Mouse (Mus musculus): ENCODE data around the gene Pfkm. TPM values are rescaled to one million over a fixed set of nuclear protein-coding genes. Genes with fewer than 3 reads are reported as not detected.

The Pfkm gene
- polyA plus RNA-seq, 1 experiment from 2014 or later: 86.7 TPM

DNA sequence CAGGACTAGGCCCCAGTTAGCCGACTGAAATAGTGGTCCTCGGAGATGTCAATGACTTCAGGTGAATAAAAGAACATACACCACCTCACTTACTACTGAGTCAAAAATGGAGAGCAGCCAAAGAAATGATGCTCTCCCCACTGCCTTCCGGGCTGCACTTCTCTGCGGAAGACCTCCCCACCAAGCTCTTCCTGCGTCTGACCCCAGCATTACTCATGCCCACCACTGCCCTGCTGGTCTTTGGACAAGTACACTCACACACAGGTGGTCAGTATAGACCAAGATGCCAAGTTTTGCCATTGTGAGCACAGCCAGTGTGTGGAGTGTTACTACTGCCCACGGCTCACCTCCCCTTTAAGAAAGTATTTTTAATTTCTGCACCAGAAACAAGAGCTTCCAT, 10.0 kb downstream of the Pfkm start:
- H3K9me3 ChIP-seq: no peaks in the 10 kb centered on the region
- H3K27me3 ChIP-seq (replicated peaks): peaks cover 18% of the 10 kb centered on the region
- no peak overlapping the region for H3K27ac ChIP-seq (replicated peaks)
- peaks cover under 1% of the 10 kb centered on the region; the same call in 1 of the 2 replicates for H3K4me1 ChIP-seq
- no peaks in the 10 kb centered on the region for H3K36me3 ChIP-seq
- WGBS: 80% methylated on average over 6 of the region's 6 CpGs
- no peak overlapping the region for H3K9ac ChIP-seq
- H3K4me2 ChIP-seq: no peak overlapping the region
- H3K4me3 ChIP-seq: no peak overlapping the region
- no peak for ATAC-seq (ENCODE audit: extremely low read depth, insufficient number of reproducible peaks, low FRiP score, low TSS enrichment)

DNA sequence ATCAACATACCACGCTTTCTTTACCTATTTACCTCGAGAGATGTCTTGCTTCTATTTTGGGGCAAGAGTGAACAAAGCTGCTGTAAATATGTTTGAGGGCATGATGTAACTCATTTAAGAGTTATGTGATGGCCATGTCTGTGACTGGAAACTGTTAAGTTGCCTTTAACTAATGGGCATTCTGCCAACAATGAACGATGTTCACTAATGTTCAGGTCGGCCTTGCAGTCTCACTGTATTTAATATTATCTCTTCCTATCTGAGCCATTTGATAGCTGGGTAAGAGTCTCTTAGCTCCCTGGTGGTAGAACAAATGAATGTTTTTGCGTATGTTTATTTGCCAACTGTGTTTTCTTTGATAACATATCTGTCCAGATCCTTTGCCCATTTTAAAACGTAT, 14.1 kb downstream of the Pfkm start:
- no peaks in the 10 kb centered on the region for H3K36me3 ChIP-seq
- H3K27ac ChIP-seq (replicated peaks): no peak overlapping the region
- H3K4me2 ChIP-seq: no peak overlapping the region
- H3K27me3 ChIP-seq (replicated peaks): peaks cover 18% of the 10 kb centered on the region
- no peak for ATAC-seq (ENCODE audit: extremely low read depth, insufficient number of reproducible peaks, low FRiP score, low TSS enrichment)
- no peak overlapping the region for H3K9ac ChIP-seq
- WGBS: 52% methylated on average over 6 of the region's 6 CpGs
- no peaks in the 10 kb centered on the region for H3K9me3 ChIP-seq
- H3K4me1 ChIP-seq: peaks cover 35% of the 10 kb centered on the region
- H3K4me3 ChIP-seq: no peak overlapping the region

DNA sequence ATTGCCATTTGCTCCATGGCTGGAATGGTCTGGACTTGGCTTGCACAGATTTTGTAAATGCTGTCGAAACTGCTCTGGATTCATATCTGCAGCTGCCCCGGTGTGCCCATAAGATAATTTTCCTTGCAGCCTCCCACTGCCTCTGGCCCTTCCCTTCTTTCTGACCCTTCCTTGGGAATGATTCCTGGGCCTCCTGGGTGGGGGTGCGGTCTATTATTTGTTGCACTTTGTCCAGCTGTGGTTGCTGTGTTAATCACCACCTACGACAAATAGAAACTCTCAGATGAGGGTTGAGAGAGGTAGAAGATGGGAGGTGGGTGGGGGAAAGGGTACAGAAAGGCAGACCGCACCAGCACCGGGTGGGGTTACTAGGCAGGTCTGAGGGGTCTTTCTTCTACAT, 14.8 kb downstream of the Pfkm start:
- Histone ChIP-seq H3K27ac (replicated peaks) (no peak overlapping the region), H3K9me3 (no peaks in the 10 kb centered on the region), H3K4me3 (no peak overlapping the region), H3K4me2 (no peak overlapping the region), H3K9ac (no peak overlapping the region), H3K36me3 (peaks cover 4% of the 10 kb centered on the region), H3K27me3 (replicated peaks) (peaks cover 18% of the 10 kb centered on the region), H3K4me1 (peaks cover 42% of the 10 kb centered on the region)
- WGBS: 73% methylated on average over 6 of the region's 6 CpGs
- no peak for ATAC-seq (ENCODE audit: extremely low read depth, insufficient number of reproducible peaks, low FRiP score, low TSS enrichment)

DNA sequence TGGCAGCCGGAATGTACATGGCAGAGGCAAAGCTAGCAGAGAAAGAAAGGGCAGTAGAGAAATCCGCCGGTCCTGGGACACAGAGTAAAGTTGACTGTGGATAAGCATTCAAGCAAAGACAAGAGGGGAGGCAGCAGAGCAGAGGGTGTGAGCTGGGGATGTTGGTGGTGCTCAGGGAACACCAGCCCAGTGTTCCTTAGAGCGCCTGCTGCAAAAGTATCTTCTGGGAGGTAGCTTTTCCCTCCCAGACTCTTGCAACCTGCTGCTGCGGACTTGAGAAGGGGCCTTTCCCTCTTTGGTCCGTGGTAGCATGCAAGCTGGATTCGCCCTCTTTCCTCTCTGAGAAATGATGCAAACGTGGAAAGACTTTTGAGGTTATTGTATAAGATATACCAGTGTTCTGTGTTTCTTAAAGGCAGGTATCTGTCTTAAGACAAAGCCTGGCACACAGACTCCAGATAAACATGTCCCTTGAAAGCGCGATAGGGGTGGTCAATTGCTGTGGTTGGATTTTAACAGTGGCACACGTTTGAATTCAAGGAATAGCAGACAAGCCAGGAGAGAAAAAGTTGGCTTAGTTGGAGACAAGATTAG, 15.4 kb downstream of the Pfkm start:
- peaks cover 10% of the 10 kb centered on the region for H3K36me3 ChIP-seq
- H3K27me3 ChIP-seq (replicated peaks): peaks cover 18% of the 10 kb centered on the region
- no peaks in the 10 kb centered on the region for H3K9me3 ChIP-seq
- peak overlapping the region; percentile 85 for H3K9ac ChIP-seq
- WGBS: 25% methylated on average over 11 of the region's 11 CpGs
- H3K27ac ChIP-seq (replicated peaks): 0 out of 2 replicates have a peak overlapping the region, but pooled peaks have one; percentile 75
- no peak for ATAC-seq (ENCODE audit: extremely low read depth, insufficient number of reproducible peaks, low FRiP score, low TSS enrichment)
- H3K4me2 ChIP-seq: peak overlapping the region; percentile 77
- H3K4me3 ChIP-seq: peak overlapping the region; percentile 63
- H3K4me1 ChIP-seq: peaks cover 42% of the 10 kb centered on the region

DNA sequence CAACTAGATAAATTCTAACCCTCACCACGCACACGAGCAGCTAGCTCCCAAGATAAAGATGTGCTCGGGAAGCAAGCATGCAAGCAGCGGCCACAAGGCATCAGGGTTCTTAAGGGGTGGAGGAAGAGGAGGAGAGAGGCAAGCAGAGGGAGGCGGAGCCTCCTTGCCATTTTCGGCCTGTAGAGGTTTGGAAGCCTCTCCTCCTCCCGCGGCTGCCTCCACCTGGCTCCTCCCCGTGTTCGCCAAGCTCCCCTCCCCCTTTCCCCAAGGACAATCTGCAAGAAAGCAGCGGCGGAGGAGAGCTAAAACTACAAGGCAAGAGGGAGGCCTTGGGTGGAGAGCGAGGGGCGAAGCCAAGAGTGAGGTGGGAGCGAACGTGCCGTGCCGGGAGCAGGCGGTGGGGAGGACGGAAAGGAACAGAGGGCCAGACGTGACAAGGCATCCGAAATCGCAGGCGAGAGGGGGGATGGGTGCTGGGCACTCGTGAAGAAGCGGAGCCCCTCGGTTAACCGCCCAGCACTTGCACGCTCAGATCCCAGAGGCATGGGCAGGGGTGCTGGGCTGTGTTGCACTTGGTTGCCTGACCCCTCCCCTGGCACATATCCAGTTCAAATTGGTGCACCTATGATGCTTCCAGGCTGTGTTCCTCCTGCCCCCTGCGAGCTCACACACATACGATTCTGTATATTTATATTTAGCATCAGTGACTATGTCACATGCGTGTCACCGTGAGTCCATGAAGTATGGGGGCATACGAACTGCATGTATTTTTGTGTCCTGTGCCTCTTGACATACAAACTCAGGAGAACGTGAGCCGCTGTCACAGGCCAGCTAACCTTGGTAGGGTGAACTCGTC, 16.1 kb downstream of the Pfkm start:
- H3K9me3 ChIP-seq: no peaks in the 10 kb centered on the region
- peak overlapping the region; percentile 85 for H3K9ac ChIP-seq
- 2% methylated on average over 37 of the region's 37 CpGs for WGBS
- peak overlapping the region; percentile 75 for H3K27ac ChIP-seq (replicated peaks)
- H3K36me3 ChIP-seq: peaks cover 17% of the 10 kb centered on the region
- peaks cover 42% of the 10 kb centered on the region for H3K4me1 ChIP-seq
- H3K27me3 ChIP-seq (replicated peaks): peaks cover 18% of the 10 kb centered on the region
- peak overlapping the region; percentile 77 for H3K4me2 ChIP-seq
- H3K4me3 ChIP-seq: peak overlapping the region; percentile 63
- peak; percentile 87 for ATAC-seq (ENCODE audit: extremely low read depth, insufficient number of reproducible peaks, low FRiP score, low TSS enrichment)

DNA sequence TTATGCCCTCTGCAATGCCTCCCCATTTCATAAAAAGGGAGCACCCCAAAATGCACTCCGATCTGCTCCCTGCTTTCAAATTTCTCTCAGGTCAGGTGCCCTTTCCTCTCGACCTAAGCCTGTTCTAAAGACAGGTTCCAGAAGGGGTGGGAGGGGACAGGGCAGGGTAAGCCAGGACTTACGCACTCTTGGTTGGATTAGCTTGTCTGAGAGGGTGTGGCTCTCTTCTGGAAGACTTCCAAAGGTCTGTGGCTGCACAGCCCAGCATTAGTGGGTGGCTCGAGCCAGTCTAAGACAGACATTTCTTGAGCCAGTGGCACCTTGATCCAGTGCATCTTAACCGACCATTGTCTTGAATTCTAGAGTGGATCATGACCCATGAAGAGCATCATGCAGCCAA, 19.4 kb downstream of the Pfkm start:
- WGBS: 49% methylated on average over 5 of the region's 5 CpGs
- H3K36me3 ChIP-seq: peaks cover 44% of the 10 kb centered on the region
- no peak overlapping the region for H3K4me3 ChIP-seq
- peak overlapping the region; percentile 28; the same call in 1 of the 2 replicates for H3K27ac ChIP-seq (replicated peaks)
- no peaks in the 10 kb centered on the region for H3K9me3 ChIP-seq
- no peak for ATAC-seq (ENCODE audit: extremely low read depth, insufficient number of reproducible peaks, low FRiP score, low TSS enrichment)
- H3K4me2 ChIP-seq: peak overlapping the region; percentile 18; the same call in 1 of the 2 replicates
- H3K4me1 ChIP-seq: peaks cover 60% of the 10 kb centered on the region
- no peak overlapping the region for H3K9ac ChIP-seq
- no peaks in the 10 kb centered on the region for H3K27me3 ChIP-seq (replicated peaks)

DNA sequence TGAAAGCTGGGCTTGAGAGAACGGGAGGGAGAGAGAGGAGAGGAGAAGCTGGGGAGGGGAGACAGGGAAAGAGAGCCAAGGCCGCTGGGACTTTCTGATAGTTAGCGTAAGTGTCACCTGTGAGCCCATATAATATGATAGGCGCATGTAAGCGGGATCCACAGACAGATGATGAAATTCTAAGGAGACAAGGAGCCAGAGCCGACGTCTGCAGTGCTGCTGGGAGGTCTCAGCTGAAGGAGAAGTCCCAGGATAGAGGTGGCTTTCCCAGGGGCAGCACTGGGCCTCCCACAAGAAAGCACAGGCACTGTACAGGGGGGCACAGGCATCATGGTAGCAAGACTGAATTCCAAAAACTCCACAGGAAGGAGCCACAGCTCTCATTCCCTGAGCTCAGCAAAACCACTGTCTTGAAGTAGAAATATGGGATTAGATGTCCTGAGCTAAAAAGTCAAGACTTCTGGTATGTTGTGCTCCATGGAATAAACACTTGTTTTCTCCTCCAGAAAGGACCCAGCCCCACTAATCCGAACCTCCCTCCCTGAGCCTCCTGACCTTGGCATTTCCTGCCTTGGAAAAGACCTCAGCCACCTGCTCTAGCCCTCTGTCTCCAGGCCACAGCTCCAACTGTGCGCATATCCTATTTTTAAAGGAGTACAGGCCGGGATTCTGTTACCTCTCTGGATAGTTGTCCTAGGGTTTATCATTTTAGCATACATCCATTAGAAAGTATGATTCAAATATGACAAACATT, 21.9 kb downstream of the Pfkm start:
- Histone ChIP-seq H3K9ac (no peak overlapping the region), H3K4me1 (peaks cover 46% of the 10 kb centered on the region), H3K27me3 (replicated peaks) (no peaks in the 10 kb centered on the region), H3K4me2 (no peak overlapping the region), H3K27ac (replicated peaks) (no peak overlapping the region), H3K36me3 (peaks cover 67% of the 10 kb centered on the region), H3K4me3 (no peak overlapping the region), H3K9me3 (no peaks in the 10 kb centered on the region)
- 84% methylated on average over 10 of the region's 10 CpGs for WGBS
- ATAC-seq (ENCODE audit: extremely low read depth, insufficient number of reproducible peaks, low FRiP score, low TSS enrichment): no peak

DNA sequence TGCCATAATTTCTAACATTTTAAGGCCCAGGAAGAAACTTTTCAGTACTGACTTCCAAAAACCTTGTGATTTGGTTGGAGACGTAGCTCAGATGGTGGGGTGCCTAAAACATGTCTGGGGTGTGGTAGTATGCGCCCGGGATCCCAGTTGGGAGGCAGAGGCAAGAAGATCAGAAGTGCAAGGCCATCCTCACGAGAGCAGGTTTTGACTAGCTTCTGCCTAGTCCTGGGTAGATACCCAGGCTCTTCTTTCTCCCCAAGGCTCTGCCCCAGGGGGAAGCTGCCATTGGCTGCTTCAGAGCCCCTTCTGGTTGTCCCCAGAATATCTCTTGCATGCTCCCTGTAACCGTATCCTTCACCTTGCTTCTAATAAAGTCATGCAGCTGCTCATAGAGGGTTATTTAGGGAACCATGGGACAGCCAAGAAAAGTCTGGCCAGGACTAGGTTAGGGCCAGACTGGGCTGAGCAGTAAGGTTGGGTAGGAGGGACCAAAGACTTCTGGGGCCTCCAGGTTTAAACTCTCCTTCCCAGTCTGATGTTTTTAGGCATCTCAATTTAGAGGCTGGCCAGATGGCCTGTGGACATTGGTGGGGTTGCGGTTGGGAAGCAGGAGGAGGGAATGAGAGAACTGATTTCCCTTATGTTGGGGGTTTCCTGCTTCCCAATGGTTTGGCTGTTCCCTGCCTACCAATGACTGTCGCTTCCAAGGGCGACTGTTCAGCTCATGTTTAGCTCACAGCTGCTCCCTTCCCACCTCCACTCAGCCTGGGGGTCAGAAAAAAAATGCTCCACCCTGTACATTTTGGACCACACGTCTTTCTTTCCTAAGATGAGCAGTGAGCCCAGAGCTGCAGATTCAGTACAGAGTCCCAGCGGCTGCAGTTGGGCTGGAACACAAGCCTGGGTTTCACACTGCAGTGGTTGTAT, 22.7 kb downstream of the Pfkm start:
- Histone ChIP-seq H3K4me1 (peaks cover 37% of the 10 kb centered on the region), H3K36me3 (peaks cover 75% of the 10 kb centered on the region), H3K27ac (replicated peaks) (no peak overlapping the region; the same call in 1 of the 2 replicates), H3K9me3 (no peaks in the 10 kb centered on the region), H3K4me3 (no peak overlapping the region), H3K27me3 (replicated peaks) (no peaks in the 10 kb centered on the region), H3K9ac (no peak overlapping the region), H3K4me2 (no peak overlapping the region)
- ATAC-seq (ENCODE audit: extremely low read depth, insufficient number of reproducible peaks, low FRiP score, low TSS enrichment): no peak
- WGBS: 79% methylated on average over 10 of the region's 10 CpGs

DNA sequence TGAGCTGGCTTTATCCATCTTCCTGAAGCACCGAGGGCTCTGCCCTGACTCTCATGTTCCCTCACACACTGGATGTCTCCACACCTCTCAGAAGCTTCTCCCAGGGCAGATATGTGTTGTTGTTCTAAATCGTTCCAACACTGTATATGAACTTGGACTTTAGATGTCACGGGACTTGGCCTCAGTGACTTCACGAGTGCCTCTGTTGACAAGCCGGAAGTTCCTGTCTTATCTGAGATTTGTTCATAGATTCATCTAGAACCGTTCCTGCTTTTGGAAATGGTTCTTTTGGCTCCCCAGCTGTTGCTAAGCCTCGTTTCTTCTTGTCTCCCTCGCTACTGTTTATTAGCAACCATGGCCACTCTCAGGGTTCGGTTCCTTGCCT, 23.4 kb downstream of the Pfkm start:
- ATAC-seq (ENCODE audit: extremely low read depth, insufficient number of reproducible peaks, low FRiP score, low TSS enrichment): no peak
- Histone ChIP-seq H3K4me3 (no peak overlapping the region), H3K27ac (replicated peaks) (no peak overlapping the region), H3K9ac (no peak overlapping the region), H3K4me1 (peaks cover 32% of the 10 kb centered on the region), H3K36me3 (peaks cover 82% of the 10 kb centered on the region), H3K27me3 (replicated peaks) (no peaks in the 10 kb centered on the region), H3K9me3 (no peaks in the 10 kb centered on the region), H3K4me2 (no peak overlapping the region)
- 69% methylated on average over 9 of the region's 9 CpGs for WGBS

DNA sequence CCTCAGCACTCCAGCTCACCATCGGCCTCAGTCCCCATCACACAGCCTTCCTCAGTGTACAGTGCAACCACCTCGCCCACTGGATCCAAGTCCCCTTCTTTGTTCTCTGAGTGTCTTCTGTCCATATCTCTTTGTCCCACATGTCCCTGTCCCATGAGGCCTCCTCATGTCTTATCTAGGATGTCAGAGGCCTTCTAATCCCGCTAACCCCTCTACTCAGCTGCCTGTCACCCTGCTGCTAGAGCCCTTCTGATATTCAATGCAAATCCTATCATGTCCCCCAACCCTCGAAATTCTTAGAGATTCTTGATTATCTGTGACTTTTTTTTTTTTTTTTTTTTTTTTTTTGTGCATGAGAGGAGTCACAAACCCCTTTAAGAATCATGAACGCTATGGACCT, 23.9 kb downstream of the Pfkm start:
- Histone ChIP-seq H3K4me1 (peaks cover 26% of the 10 kb centered on the region), H3K27me3 (replicated peaks) (no peaks in the 10 kb centered on the region), H3K9ac (no peak overlapping the region), H3K4me3 (no peak overlapping the region), H3K4me2 (no peak overlapping the region), H3K36me3 (peaks cover 87% of the 10 kb centered on the region), H3K27ac (replicated peaks) (no peak overlapping the region), H3K9me3 (no peaks in the 10 kb centered on the region)
- ATAC-seq (ENCODE audit: extremely low read depth, insufficient number of reproducible peaks, low FRiP score, low TSS enrichment): no peak
- WGBS: 67% methylated on average over 5 of the region's 5 CpGs
